Mouse (Mus musculus) stomach, embryonic 16.5 days (tissue): ENCODE results near the gene Ago1. TPM values are rescaled to one million over a fixed set of nuclear protein-coding genes. Genes with fewer than 3 reads are reported as not detected.

Source experiments
- ATAC-seq: fragments of 200-750 bp; cut with Nextera tagmentation; 2 replicates; pipeline ENCODE4 v1.8.0; 2017; ENCODE audit warnings: moderate number of reproducible peaks, moderate TSS enrichment; ENCODE audit not compliant: insufficient read depth, low FRiP score
- H3K27ac ChIP-seq: fragments of 300-500 bp; sonication (generic); 2 replicates; pipeline ENCODE4 v1.5.1; 2014; ENCODE audit warnings: low read length
- H3K27me3 ChIP-seq: fragments of 300-500 bp; sonication (generic); 2 replicates; pipeline ENCODE4 v1.6.1; 2014; ENCODE audit warnings: low read length, control low read depth, mixed read lengths; ENCODE audit not compliant: control insufficient read depth, insufficient read depth
- H3K36me3 ChIP-seq: fragments of 300-500 bp; sonication (generic); 2 replicates; pipeline ENCODE4 v1.6.1; 2014; ENCODE audit warnings: low read length; ENCODE audit not compliant: control insufficient read depth, insufficient read depth
- H3K4me1 ChIP-seq: fragments of 300-500 bp; sonication (generic); 2 replicates; pipeline ENCODE4 v1.6.1; 2014; ENCODE audit warnings: low read length, control low read depth, mixed read lengths; ENCODE audit not compliant: control insufficient read depth, insufficient read depth
- H3K4me2 ChIP-seq: fragments of 300-500 bp; sonication (generic); 2 replicates; pipeline ENCODE4 v1.6.1; 2014; ENCODE audit warnings: low read depth, low read length, mixed read lengths
- H3K4me3 ChIP-seq: fragments of 300-500 bp; sonication (generic); replicated peaks from 2 replicates; pipeline ENCODE4 v1.5.1; 2014; ENCODE audit warnings: mild to moderate bottlenecking, low read length
- H3K9ac ChIP-seq: fragments of 300-500 bp; sonication (generic); 2 replicates; pipeline ENCODE4 v1.6.1; 2014; ENCODE audit warnings: low read length
- H3K9me3 ChIP-seq: fragments of 300-500 bp; sonication (generic); replicated peaks from 2 replicates; pipeline ENCODE4 v1.6.1; 2016; ENCODE audit warnings: low read length, control low read depth; ENCODE audit not compliant: control insufficient read depth
- WGBS: fragments of 180-500 bp; shearing (Covaris S2); extraction: QIAGEN DNeasy Blood & Tissue Kit; methylation state at CpG from one replicate; pipeline ENCODE4 v1.1.7; 2014; 5-methylcytosine and 5-hydroxymethylcytosine counted together
- polyA plus RNA-seq: library from polyadenylated mRNA; unstranded; fragments of >200 nt; fragmentation: Nextera tagmentation; extraction: Ambion mirVana; gene quantifications from 2 replicates; pipeline ENCODE4 v1.2.1, GENCODE M21; 2015

Gene Ago1
- polyA plus RNA-seq, 1 experiment from 2014 or later = 4.3 TPM

DNA sequence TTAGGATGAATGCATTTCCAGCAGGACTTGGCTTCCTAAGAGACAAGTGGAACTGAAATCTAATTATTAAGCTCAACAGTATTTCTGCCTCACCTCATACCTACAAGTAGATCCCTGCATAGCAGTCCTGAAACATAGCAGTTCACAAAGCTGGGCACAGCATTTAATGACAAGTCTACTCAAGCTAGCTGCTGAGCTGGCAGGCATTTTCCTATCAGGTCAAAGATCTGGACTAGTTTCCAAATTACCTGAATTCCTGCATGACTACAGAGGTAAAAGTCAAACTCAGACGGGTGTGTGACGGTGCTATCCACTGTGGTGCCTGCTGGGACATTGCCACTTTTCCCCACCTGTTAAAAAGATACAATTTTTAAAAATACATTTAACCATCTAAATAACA, 28.6 kb upstream of the Ago1 start:
- no peak for ATAC-seq
- Histone ChIP-seq H3K4me1 (peaks cover 13% of the 10 kb centered on the region), H3K4me2 (no peak overlapping the region), H3K27ac (peak overlapping the region; percentile 79), H3K27me3 (no peaks in the 10 kb centered on the region), H3K4me3 (no peak overlapping the region), H3K9me3 (no peaks in the 10 kb centered on the region), H3K36me3 (no peaks in the 10 kb centered on the region), H3K9ac (no peak overlapping the region)
- WGBS = 60% methylated on average over 2 of the region's 2 CpGs

DNA sequence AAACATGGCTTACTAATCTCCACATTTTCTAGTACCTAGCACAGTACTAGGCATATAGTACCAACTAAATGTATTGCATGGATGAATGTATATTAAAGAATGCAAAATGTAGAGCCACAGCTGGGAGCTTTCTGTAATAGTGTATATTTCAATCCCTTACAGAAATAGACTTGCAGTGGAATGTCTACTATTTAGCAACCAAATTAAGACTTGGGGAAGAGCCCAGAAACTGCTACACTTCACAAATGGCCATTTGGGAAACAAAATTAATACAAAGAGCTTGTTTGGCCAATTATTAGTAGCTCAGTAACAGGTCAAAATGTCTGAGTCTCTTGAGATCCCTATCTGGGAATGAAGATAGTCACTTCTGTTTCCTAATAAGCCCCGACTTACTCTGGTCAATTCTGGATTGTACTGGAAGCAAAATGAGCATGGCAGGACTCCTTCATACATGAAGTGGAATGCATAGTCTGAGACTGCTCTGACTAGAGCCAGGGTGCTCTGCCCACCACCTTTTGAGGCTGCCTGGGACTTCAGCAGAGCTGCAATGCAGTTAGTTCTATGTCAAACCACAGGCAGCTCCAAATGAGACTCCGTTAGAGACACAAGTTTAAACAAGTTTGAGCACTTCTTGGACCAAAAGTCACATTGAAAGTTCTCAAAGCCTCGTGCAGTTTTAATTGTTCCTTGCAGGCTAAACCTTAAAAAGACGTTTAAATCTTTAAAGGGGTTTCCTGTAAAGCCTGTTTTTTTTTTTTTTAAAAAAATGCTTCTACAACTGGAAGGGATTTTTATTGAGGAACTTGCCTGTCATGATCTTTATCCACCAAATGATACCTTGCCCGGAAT, 27.8 kb upstream of the Ago1 start:
- peak; percentile 68; the same call in 1 of the 2 replicates for ATAC-seq

DNA sequence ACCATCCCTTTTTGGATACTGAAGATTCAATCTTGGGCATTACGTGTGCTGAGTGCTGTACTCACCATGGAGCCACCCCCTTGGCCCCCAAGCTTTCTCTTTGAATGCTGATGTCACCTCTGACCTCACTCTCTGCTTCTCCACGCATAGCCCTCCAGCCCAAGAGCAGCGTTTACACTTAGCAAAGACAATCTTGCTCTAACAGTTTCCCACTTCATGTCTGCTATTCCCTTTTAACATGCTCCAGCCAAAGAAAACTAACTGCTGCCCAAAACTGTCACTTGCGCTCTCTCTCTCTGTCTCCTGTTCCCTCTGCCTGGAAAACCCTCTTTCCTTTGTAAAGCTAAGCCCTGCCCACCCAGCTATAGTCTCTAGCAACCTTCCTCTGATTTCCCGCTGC, 27.1 kb upstream of the Ago1 start:
- Histone ChIP-seq H3K27me3 (no peaks in the 10 kb centered on the region), H3K4me3 (no peak overlapping the region), H3K9me3 (no peaks in the 10 kb centered on the region), H3K4me1 (peaks cover 13% of the 10 kb centered on the region), H3K4me2 (no peak overlapping the region), H3K27ac (peak overlapping the region; percentile 87), H3K9ac (no peak overlapping the region), H3K36me3 (no peaks in the 10 kb centered on the region)
- 42% methylated on average over 5 of the region's 5 CpGs for WGBS
- ATAC-seq = peak; percentile 21; the same call in 1 of the 2 replicates

More for the DNA sequence above, 27.8 kb upstream of the Ago1 start:
- 47% methylated on average over 5 of the region's 5 CpGs for WGBS
- no peaks in the 10 kb centered on the region for H3K27me3 ChIP-seq
- no peak overlapping the region for H3K9ac ChIP-seq
- no peaks in the 10 kb centered on the region for H3K9me3 ChIP-seq
- H3K4me1 ChIP-seq = peaks cover 13% of the 10 kb centered on the region
- no peak overlapping the region for H3K4me3 ChIP-seq
- H3K36me3 ChIP-seq = no peaks in the 10 kb centered on the region
- H3K27ac ChIP-seq = peak overlapping the region; percentile 87
- H3K4me2 ChIP-seq = 0 out of 2 replicates have a peak overlapping the region, but pooled peaks have one; percentile 3

DNA sequence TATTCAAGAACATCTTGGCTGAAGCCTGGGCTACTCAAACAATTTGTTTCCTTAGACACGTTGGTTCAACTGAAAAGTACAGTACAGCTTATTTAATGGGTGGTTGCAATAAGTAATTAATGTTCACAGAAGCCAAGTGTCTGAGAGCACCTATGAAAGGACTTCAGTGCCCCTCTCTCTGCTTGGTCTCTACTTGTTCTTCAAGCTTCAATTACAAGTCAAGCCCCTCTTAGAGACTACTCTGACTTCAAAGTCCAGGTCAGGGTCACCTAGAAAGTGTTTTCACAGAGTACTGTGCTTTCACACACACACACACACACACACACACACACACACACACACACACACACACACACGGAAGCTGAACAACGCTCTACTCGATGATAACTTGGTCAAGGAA, 25.0 kb upstream of the Ago1 start:
- no peak overlapping the region for H3K27ac ChIP-seq
- no peak for ATAC-seq
- peaks cover 13% of the 10 kb centered on the region for H3K4me1 ChIP-seq
- WGBS = 80% methylated on average over 4 of the region's 4 CpGs
- no peak overlapping the region for H3K9ac ChIP-seq
- H3K9me3 ChIP-seq = no peaks in the 10 kb centered on the region
- no peaks in the 10 kb centered on the region for H3K36me3 ChIP-seq
- H3K4me2 ChIP-seq = no peak overlapping the region
- no peak overlapping the region for H3K4me3 ChIP-seq
- no peaks in the 10 kb centered on the region for H3K27me3 ChIP-seq

DNA sequence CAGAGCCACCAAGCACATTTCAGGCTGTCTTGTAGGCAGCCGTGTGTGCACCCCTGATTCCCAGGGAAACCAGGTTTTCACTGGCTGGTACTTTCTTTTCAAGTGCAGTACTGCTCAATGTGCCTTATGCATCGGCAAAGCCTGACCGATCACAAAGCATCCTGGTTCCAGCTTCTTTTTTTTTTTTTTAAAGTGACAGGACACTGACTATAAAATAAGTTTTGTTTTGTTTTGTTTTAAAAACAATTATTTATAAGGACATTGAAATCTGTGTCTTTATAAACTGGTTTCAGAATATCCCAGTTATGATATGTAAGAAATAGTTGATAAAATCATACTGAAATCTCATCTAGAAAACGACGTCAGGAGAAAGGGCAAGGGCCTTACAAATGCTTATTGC, 23.6 kb upstream of the Ago1 start:
- H3K27ac ChIP-seq = no peak overlapping the region
- no peak overlapping the region for H3K9ac ChIP-seq
- no peak for ATAC-seq
- no peaks in the 10 kb centered on the region for H3K27me3 ChIP-seq
- H3K36me3 ChIP-seq = no peaks in the 10 kb centered on the region
- H3K4me3 ChIP-seq = no peak overlapping the region
- H3K9me3 ChIP-seq = no peaks in the 10 kb centered on the region
- H3K4me1 ChIP-seq = peaks cover 12% of the 10 kb centered on the region
- H3K4me2 ChIP-seq = no peak overlapping the region
- WGBS = 59% methylated on average over 5 of the region's 5 CpGs

DNA sequence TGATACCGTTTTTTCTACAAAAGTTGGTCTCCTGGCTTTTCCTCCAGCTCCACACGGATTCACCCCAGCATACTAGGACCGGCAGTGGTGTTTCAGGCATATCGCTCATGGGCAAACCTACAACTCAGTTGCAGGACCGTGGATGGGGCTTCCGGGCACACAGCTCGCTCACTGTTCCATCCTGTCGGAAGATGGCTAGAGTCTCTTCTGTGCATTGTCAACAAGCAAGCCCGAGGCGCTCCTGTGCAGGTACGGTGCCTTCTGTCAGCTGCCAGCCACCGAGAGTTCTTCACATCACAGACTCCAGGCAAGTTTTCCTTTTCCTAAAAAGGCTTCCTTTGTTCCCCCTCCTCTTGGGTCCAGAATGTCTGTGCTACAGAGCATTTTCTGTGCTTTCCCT, 22.3 kb upstream of the Ago1 start:
- no peak for ATAC-seq
- Histone ChIP-seq H3K9ac (no peak overlapping the region), H3K27me3 (no peaks in the 10 kb centered on the region), H3K27ac (no peak overlapping the region), H3K4me2 (no peak overlapping the region), H3K36me3 (no peaks in the 10 kb centered on the region), H3K4me1 (peaks cover 7% of the 10 kb centered on the region), H3K9me3 (no peaks in the 10 kb centered on the region), H3K4me3 (no peak overlapping the region)
- WGBS = 68% methylated on average over 12 of the region's 12 CpGs

DNA sequence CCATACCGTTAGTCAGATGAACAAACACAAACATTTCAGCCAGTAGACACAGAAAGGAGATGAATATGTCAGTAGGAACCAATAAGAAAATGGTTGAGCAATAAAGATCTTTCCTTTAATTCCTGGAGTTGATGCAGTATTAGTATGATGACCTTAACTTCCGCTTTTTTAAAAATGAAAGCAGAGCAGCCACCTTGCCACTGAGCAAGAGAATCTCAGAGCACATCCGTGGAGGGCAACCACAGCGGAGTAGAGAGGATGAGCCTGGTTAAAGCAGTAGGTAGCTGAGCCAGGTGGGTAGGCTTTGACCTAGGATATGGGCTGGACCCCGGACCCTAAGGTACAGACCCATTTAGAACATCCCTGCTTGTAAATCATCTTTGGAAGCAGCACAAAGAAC, 21.4 kb upstream of the Ago1 start:
- Histone ChIP-seq H3K4me1 (no peaks in the 10 kb centered on the region), H3K27me3 (no peaks in the 10 kb centered on the region), H3K36me3 (no peaks in the 10 kb centered on the region), H3K4me2 (no peak overlapping the region), H3K27ac (no peak overlapping the region), H3K4me3 (no peak overlapping the region), H3K9me3 (no peaks in the 10 kb centered on the region), H3K9ac (no peak overlapping the region)
- WGBS = 83% methylated on average over 5 of the region's 5 CpGs
- no peak for ATAC-seq

DNA sequence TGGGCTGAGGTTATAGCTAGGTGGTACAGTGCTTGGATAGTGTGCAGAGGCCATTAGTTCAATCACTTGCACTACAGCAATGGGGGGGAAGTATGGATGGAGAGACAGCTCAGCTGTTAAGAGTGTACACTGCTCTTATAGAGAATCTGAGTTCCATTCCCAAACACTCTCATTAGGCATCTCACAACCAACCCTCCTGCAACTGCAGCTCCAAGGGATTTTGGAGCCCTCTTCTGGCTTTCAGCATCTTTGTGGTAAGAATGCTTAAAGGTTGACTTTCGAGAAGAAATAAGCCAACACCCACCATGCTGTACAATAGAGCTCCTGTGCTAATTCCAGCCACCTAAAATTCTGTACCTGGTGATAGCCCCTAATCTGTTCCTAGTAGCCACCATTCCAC, 17.8 kb upstream of the Ago1 start:
- H3K9me3 ChIP-seq = no peaks in the 10 kb centered on the region
- no peaks in the 10 kb centered on the region for H3K27me3 ChIP-seq
- H3K4me1 ChIP-seq = no peaks in the 10 kb centered on the region
- no peak for ATAC-seq
- no peak overlapping the region for H3K4me2 ChIP-seq
- 68% methylated on average over 1 of the region's 1 CpGs for WGBS
- H3K4me3 ChIP-seq = no peak overlapping the region
- H3K36me3 ChIP-seq = no peaks in the 10 kb centered on the region
- H3K9ac ChIP-seq = no peak overlapping the region
- H3K27ac ChIP-seq = no peak overlapping the region

DNA sequence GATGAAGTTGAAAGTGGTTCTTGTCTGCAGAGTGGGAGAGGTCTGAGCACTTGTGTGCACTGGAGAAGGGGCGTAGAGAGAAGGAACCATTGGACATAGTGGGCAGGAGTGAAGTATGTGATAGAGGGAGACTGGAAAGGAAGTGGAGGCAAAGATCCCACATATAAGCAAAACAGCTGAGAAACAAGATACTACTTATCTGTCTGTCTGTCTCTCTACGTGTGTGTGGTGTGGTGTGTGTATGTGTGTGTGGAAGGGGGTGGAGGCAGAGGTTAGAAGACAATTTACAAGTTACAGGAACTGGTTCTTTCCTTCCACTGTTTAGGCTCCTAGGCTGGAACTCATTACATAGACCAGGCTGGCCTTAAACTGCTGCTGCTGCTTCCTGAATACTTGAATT, 16.7 kb upstream of the Ago1 start:
- no peak overlapping the region for H3K9ac ChIP-seq
- no peaks in the 10 kb centered on the region for H3K36me3 ChIP-seq
- no peaks in the 10 kb centered on the region for H3K27me3 ChIP-seq
- H3K4me1 ChIP-seq = no peaks in the 10 kb centered on the region
- ATAC-seq = no peak
- 63% methylated on average over 2 of the region's 2 CpGs for WGBS
- no peaks in the 10 kb centered on the region for H3K9me3 ChIP-seq
- H3K4me2 ChIP-seq = no peak overlapping the region
- no peak overlapping the region for H3K4me3 ChIP-seq
- no peak overlapping the region for H3K27ac ChIP-seq
